Mouse (Mus musculus): ENCODE results near the gene Atg101.
"Not testable (repeated sequence)": the region's sequence is repeated elsewhere in the genome, so short reads cannot be mapped to it uniquely, and the experiment has no call there.

Atg101 gene

DNA sequence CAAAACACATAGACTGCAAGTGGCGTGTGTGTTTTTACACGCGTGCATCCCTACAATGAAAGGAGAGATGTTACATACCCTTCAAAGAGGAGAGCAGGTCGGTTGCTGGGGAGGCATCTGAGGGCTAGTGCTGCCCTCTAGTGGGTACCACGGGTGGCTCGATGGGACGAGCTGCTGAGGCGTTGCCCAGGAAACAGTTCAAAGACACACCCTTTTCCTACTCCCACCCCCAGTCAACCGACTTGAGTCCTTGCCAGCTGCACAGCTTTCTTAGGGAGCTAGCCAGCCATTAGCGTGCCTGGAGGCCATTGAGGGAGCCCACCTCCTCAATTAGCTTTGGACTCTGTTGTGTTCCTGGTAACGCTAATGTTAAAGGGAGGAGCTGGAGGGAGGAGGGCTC, 31.8 kb downstream of the Atg101 start:
- peak; percentile 86 for ATAC-seq (ENCODE audit: low TSS enrichment)

DNA sequence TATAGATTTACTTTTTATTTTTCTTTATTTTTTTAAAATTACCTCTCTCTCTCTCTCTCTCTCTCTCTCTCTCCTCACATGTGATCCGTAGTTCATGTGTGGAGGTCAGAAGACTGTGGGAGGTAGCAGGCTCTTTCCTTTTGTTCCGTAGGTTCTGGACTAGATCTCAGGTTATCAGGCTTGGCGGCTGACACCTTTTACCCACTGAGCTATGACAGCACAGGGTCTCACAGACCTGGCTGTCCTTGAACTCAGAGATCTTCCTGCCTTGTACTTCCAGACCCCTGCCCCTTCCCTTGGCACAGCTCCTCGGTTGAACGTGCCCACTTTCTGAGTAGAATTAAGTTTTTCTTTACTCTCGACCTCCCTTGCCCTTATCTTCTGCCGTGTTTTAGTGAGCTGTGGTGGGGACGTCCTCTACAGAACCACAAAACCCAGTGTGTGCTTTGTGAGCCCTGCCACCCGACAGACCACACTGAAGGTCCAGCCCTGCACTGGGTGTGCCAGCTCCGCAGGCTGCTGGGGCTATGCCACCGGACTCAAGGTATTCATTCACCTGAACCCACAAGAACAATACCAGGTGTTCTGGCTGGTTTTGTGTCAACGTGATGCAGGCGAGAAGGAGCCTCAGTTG, 32.3 kb downstream of the Atg101 start:
- ATAC-seq (ENCODE audit: low TSS enrichment), result no peak

- no peak for ATAC-seq (ENCODE audit: low TSS enrichment)
Observed at GRCm38 (mm10) chr15:101316913-101317813, 33.1 kb downstream of the Atg101 start.

DNA sequence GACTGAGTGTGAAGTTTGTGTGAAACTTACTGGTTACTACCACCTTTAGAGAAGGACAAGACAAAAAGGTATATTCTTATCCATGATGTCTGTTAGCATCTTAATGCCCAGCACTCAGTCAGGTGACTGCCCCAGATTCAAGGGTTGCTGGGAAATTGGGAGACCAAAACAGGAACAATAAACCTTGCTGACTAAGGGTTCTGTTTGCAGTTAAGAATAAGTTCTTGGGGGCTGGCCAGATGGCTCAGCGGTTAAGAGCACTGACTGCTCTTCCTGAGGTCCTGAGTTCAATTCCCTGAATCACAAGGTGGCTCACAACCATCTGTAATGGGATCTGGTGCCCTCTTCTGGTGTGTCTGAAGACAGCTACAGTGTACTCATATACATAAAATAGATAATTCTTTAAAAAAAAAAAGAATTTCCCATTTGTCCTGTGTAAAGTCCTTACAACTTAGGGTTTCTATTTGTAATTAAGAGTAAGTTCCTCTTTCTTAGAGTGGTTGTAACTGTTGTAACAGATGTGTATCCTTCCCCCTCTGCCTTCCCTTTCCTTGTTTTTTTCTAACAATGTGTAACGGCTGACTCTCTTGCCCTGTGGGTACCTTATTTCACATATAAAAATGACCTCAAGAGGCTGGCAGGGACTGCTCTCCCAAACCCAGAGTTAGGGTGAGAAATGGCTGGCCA, 33.9 kb downstream of the Atg101 start:
- no peak for ATAC-seq (ENCODE audit: low TSS enrichment)

- ATAC-seq (ENCODE audit: low TSS enrichment), result no peak
Observed at GRCm38 (mm10) chr15:101318889-101319765, 35.1 kb downstream of the Atg101 start.

DNA sequence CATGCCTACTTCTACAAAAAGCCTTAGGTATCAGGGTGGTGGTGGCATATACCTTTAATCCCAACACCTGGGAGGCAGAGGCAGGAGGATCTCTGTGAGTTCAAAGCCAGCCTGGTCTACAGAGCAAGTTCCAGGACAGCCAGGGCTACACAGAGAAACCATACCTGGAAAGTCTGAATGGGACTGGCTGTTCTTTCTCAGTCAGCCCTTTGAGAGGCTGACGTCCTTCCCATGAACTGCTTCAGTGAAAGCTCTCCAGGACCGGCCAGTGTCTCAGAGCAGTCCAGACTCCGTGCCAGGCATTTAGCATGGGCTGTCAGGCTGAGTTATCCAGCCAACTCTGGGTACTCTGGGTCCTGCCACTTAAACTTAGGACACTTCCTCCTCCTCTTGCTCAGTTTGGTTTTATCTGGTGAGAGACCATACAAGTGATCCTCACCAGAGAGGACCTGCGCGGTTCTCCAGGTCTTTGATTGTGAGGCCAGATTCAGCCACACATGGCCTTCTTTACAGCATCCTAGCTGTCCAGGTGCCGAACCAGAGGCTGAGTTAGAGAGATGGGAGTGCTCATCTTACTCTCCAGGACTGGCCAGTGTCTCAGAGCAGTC, 36.0 kb downstream of the Atg101 start:
- no peak for ATAC-seq (ENCODE audit: low TSS enrichment)

DNA sequence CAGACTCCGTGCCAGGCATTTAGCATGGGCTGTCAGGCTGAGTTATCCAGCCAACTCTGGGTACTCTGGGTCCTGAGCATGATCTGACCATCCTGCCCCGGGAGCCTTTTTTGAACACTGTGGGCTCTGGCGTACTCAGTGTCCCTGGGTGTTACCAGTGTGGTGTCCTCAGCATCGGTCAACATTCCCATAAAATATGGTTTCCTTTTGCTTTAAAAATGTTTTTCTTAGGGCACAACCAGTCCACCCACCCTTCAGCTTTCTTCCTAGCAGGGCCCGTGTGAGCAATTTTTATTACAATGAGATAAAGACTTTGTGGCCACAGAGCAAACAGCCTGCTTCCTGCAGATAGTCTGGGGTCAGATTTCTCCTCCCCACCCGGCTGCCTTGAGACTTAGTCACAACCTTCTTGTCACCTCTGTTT, 36.6 kb downstream of the Atg101 start:
- no peak for ATAC-seq (ENCODE audit: low TSS enrichment)

DNA sequence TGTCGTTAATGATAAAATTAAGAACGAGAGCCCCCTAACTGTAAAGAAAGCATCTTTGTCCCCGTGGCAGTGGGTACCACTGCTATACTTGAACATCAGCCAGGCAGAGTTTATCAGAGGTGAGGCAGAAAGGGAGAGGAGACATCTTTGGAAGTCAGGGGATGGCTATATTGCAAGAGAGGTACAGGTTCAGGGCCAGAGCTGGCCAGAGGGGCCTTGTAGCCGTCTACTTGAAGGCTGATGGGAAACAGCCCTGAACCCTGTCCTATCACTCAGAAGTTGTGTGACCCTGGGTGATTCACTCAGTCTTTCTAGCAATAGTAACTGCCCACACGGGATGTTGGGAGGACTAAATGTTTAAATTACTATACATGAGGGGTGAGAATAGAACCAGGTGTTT, 37.1 kb downstream of the Atg101 start:
- no peak for ATAC-seq (ENCODE audit: low TSS enrichment)

DNA sequence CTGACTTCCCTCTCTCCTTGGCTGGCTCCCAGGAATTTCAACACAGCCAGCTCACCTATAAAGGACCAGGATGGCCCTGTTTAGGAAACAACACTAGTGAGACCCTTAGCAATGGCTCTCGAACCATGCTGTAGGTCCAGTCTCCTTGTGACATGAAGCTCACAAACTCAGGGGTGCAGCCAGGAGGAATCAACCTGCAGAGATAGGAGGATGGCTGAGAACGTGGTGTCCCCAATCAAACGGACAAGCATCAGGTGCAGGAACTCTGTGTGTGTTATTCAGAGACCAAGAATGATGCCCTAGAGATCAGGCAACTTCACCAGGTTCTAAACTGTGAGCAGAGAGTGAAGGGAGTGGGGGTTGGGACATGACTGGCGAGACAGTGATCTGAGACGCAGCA, 38.0 kb downstream of the Atg101 start:
- ATAC-seq (ENCODE audit: low TSS enrichment), result no peak

DNA sequence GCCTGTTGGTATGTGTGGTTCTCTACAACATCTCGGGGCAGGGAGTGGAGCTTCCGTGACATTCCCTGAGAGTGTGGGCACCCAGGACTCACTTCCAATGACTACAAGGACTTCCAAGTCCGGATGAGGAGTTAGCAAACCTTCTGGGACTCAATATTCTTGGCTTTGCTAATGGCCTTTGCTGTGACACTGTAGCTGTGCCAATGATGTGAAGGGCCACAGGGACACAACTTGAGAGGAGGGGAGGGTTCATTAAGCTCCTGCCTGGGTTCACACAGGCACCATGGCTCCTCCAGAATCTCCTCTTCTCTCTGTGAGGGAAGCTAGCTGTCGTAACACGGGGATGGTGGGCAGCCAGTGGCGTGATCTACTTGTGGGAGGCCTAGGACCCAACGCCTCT, 38.6 kb downstream of the Atg101 start:
- ATAC-seq (ENCODE audit: low TSS enrichment), result no peak

GRCm38 (mm10) chr15:101323511-101323910, 39.4 kb downstream of the Atg101 start:
- ATAC-seq (ENCODE audit: low TSS enrichment), result no peak

GRCm38 (mm10) chr15:101324409-101324808, 40.3 kb downstream of the Atg101 start:
- not testable (repeated sequence) for ATAC-seq (ENCODE audit: low TSS enrichment)

GRCm38 (mm10) chr15:101325991-101326534, 42.0 kb downstream of the Atg101 start:
- ATAC-seq (ENCODE audit: low TSS enrichment), result no peak

- ATAC-seq (ENCODE audit: low TSS enrichment), result peak; percentile 85
Observed at GRCm38 (mm10) chr15:101327282-101327681, 43.2 kb downstream of the Atg101 start.

DNA sequence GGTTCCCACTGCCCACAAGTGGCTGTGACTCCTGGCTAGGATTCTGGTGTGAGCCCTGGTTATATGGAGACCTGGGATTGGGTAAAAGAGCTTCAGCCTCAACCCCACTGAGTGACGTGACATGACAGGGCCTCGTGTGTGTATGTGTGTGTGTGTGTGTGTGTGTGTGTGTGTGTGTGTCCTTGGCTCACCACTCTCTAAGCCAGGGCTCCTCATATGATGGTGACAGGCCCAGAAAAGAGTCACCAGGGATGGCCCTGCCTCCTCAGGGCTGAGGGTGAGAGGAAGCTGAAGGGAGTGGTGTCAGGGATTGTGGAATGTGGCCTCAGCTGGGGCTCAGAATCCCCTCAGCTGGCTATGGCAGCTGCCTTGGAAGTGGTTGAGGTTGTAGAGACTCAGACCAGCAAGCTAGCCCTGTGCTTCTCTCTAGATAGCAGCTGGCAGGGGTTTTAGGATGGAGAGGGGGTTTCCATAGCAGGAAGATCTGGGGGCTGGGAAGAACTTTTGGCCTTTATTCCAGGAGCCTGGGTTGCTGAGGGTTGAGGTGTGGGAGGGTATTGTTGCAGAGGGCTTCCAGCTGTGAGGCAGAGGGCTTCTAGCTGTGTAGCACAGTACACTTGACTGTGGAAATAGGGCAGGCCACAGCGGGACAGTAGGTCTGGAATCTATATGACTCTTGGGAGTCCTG, 44.9 kb downstream of the Atg101 start:
- ATAC-seq (ENCODE audit: low TSS enrichment), result no peak

DNA sequence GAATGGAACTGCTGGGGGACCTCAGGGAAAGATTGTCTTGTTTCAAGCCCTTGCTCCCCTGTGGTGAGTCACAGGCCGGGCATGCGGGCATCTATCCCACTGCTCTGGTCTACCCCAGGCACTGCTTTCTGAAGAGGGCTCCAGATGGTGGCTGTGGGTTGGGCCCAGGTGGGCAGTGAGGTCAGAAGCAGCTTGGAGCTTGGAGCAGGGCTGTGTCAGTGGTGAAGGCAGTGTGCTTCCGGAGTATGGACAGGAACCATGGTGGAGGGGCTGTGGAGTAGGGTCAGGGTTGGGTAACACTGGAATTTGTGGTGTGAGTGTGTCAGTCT, 45.5 kb downstream of the Atg101 start:
- ATAC-seq (ENCODE audit: low TSS enrichment), result no peak

GRCm38 (mm10) chr15:101331090-101331489, 47.0 kb downstream of the Atg101 start:
- no peak for ATAC-seq (ENCODE audit: low TSS enrichment)

- no peak for ATAC-seq (ENCODE audit: low TSS enrichment)
Observed at GRCm38 (mm10) chr15:101332370-101332769, 48.3 kb downstream of the Atg101 start.

GRCm38 (mm10) chr15:101333165-101333564, 49.1 kb downstream of the Atg101 start:
- ATAC-seq (ENCODE audit: low TSS enrichment), result no peak

GRCm38 (mm10) chr15:101333648-101334047, 49.6 kb downstream of the Atg101 start:
- no peak for ATAC-seq (ENCODE audit: low TSS enrichment)

Measured in frontal cortex, adult (tissue).